Mouse (Mus musculus) neutrophil, adult 5-6 weeks (primary cell): ENCODE results near the gene Nr1h5. TPM values are rescaled to one million over a fixed set of nuclear protein-coding genes. Genes with fewer than 3 reads are reported as not detected.

ENCODE experiments used
- ATAC-seq: fragments of 151-379, 151-347 bp; 2 replicates; pipeline ENCODE4 v1.8.0; 2017; ENCODE audit warnings: mild to moderate bottlenecking, moderate TSS enrichment; ENCODE audit not compliant: insufficient number of reproducible peaks, poor library complexity, low FRiP score, severe bottlenecking; ENCODE audit errors: extremely low read depth
- total RNA-seq: library from RNA; stranded (forward); fragments of 200-1000 nt; gene quantifications from 2 replicates; pipeline ENCODE4 v1.2.3, GENCODE M21; 2017

The Nr1h5 gene
- total RNA-seq, 1 experiment from 2014 or later = not detected

GRCm38 (mm10) chr3:102899136-102899535 is 64.8 kb downstream of the Nr1h5 start:
- ATAC-seq = no peak

Other genes starting within 250 kb of the Nr1h5 start
- 32.3 and 35.3 TPM in 2 replicates for gene Tspan2, start 229.6 kb downstream of the Nr1h5 start, total RNA-seq
- 0.47 and 0.74 TPM in 2 replicates for gene Tshb, start 181.4 kb downstream of the Nr1h5 start, total RNA-seq
- not detected in 2 replicates for gene Sycp1, start 28.0 kb downstream of the Nr1h5 start, total RNA-seq
- 85.5 and 92.5 TPM in 2 replicates for gene Sike1, start 31.6 kb upstream of the Nr1h5 start, total RNA-seq
- gene Csde1, start 56.3 kb upstream of the Nr1h5 start, total RNA-seq = 562 and 607 TPM in 2 replicates
- gene Nras, start 94.2 kb upstream of the Nr1h5 start, total RNA-seq = 61.6 and 73.1 TPM in 2 replicates
- 0.23 and 1.6 TPM in 2 replicates for gene Ampd1, start 109.9 kb upstream of the Nr1h5 start, total RNA-seq
- 0.61 and 0.81 TPM in 2 replicates for gene Dennd2c, start 138.5 kb upstream of the Nr1h5 start, total RNA-seq
- gene Bcas2, start 207.5 kb upstream of the Nr1h5 start, total RNA-seq = 75.9 and 94.6 TPM in 2 replicates